9 mouse cellular contexts compared by ENCODE assay signal in genomic region chr13:80951327-80951726, GRCm38 (mm10).
DNase-seq lines count a peak whose midpoint lies in the region; ATAC-seq lines count a peak whose summit lies in the region.
"Had no signal": no experiment of that assay in that cellular context is flagged by ENCODE, and none has a peak within 500 bp of the region (broad histone marks: within the 10 kb centered on the region; RNA-seq: fewer than 3 reads in every experiment).

No protein-coding gene starts in this region.

- DNase-seq in adrenal gland, adult 2 months = peak; percentile 81
- DNase-seq in adrenal gland, adult 18-20 months (ENCODE audit: low spot score in 2 of 2) = no peak
- DNase-seq in urinary bladder, postnatal 14 days (ENCODE audit: low spot score) = peak; percentile 24
- no peak for DNase-seq in urinary bladder, postnatal 4 days (ENCODE audit: low spot score in 2 of 2)
- DNase-seq in kidney, postnatal 14 days = peak; percentile 28
- no peak for DNase-seq in left cerebral cortex, adult 9 months (ENCODE audit: low spot score in 2 of 2)
- DNase-seq in neural tube, embryonic 10.5 days (ENCODE audit: extremely low spot score, low spot score) = no peak

- no peak for ATAC-seq in erythroid progenitor cell, adult 5-6 weeks (replicated peaks; ENCODE audit: low FRiP score, poor library complexity, severe bottlenecking)
- ATAC-seq: Patski had no signal

Comparison
In these comparisons a context has a peak if more than half of its experiments do, and no peak if none do; other contexts are left out.
1. DNase-seq: peak in adrenal gland, adult 2 months (single experiment), urinary bladder, postnatal 14 days (single experiment) and kidney, postnatal 14 days (single experiment); none in adrenal gland, adult 18-20 months (0 of 2), urinary bladder, postnatal 4 days (0 of 2), left cerebral cortex, adult 9 months (0 of 2) and neural tube, embryonic 10.5 days (single experiment).